Mouse (Mus musculus) embryonic fibroblast, embryonic 13.5 days (primary cell): ENCODE measurements around the gene Epha10.

Experiments
- CTCF ChIP-seq: IDR thresholded peaks from 2 replicates; pipeline ENCODE4 v1.5.1; 2011; ENCODE audit warnings: mild to moderate bottlenecking, control low read depth, low read length, moderate library complexity, borderline replicate concordance; ENCODE audit not compliant: insufficient read depth
- POLR2A ChIP-seq: IDR thresholded peaks from 2 replicates; pipeline ENCODE4 v1.6.1; 2011; ENCODE audit warnings: low read depth, mild to moderate bottlenecking, control low read depth, low read length, moderate library complexity

DNA sequence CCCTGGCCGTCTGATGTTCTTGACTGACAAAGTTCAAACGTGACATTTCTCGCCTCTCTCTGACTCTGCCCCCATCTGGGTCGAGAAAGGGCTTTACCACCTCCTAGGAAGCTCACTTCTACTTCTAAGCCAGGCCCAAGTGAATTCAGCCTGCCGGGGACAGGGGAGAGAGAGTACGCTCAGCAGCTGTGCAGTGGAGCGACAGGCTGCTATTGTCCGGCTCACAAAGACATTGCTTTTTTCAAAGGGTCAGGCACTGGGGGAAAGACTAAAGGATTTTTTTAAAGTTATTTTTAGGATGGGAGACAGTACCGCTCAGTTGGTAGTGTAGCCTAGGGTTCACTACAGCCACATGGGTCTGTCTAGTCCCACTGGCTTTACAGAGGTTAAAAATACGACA, 17.7 kb downstream of the Epha10 start:
- TF ChIP-seq POLR2A (no peak), CTCF (no peak)
